Mouse (Mus musculus): ENCODE measurements around the gene Ccdc83. TPM values are rescaled to one million over a fixed set of nuclear protein-coding genes. Genes with fewer than 3 reads are reported as not detected.

Gene Ccdc83
- polyA plus RNA-seq, 1 experiment from 2014 or later: not detected

DNA sequence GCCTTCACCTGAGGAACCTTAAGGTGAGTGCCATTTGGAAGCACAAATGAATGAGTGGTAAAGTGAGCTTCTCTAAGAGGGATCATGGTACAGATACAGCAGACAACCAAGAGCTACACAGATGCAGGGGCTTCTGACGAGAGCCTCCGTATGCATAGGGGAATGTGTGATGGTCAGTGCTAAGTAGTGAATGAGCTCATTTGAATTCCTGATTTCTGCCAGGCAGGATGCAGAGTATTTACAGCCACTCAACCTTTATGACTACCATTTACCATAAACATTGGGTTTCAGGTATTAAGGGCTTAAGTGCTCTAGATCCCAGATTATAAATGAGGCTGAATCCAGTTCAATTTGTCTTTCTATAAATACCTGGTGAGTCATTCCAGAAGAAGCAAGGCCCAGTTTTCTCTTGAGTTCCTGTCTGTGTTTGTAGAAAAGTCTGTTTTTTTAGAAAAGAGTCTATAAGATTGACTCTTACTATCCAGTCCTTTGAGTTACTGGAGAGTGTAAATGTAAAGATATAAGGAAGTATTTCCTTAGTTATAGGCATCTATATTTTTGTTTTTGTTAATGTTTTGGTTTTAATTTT, 63.6 kb downstream of the Ccdc83 start:
- ATAC-seq (ENCODE audit: low FRiP score, low read depth): no peak
- H3K9ac ChIP-seq (replicated peaks): no peak overlapping the region
- no peaks in the 10 kb centered on the region for H3K27me3 ChIP-seq
- no peak overlapping the region for H3K4me3 ChIP-seq
- 84% methylated on average over 2 of the region's 2 CpGs for WGBS
- no peak overlapping the region for H3K4me2 ChIP-seq (replicated peaks)
- H3K4me1 ChIP-seq: no peaks in the 10 kb centered on the region
- no peak overlapping the region for H3K27ac ChIP-seq (replicated peaks)
- no peaks in the 10 kb centered on the region for H3K9me3 ChIP-seq
- H3K36me3 ChIP-seq: peaks cover 19% of the 10 kb centered on the region

DNA sequence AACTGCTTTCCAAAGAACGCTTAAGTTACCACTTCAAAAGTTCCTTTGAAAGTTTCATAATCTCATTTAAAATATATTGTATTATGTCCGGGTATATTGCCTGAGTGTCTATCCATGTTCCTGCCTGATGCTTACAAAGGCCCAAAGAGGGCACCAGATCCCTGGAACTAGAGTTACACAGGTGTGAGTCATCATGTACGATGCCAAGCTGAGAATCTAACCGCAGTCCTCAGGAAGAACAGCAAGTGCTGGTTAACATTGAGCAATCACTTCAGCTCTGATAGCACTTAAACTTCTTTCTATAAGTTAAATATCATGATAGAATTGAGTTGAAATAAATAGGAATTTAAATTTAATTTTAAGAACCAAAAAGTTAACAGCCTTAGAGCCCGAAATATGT, 65.3 kb downstream of the Ccdc83 start:
- H3K4me3 ChIP-seq: no peak overlapping the region
- H3K27me3 ChIP-seq: no peaks in the 10 kb centered on the region
- 95% methylated on average over 5 of the region's 5 CpGs for WGBS
- H3K4me1 ChIP-seq: no peaks in the 10 kb centered on the region
- H3K27ac ChIP-seq (replicated peaks): no peak overlapping the region
- ATAC-seq (ENCODE audit: low FRiP score, low read depth): no peak
- peaks cover 29% of the 10 kb centered on the region for H3K36me3 ChIP-seq
- H3K9me3 ChIP-seq: no peaks in the 10 kb centered on the region
- H3K4me2 ChIP-seq (replicated peaks): no peak overlapping the region
- H3K9ac ChIP-seq (replicated peaks): no peak overlapping the region

DNA sequence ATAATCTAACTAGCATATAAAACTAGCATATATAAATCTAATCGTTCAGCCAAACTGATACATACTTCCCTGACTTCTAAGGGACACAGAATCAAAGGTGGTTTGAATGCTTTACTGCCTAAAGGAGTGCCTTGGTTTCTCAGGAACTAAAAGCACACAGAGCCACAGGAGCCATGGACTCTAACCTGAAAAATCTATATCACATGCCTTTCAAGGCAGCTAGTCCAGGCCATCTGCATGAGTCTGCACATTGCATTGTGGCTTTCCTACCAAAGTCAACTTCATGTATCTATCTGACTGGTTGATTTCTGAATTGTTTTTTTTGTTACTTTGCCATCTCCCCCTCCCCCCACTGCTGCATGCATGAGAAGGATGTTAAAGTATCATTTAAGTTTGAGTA, 84.9 kb downstream of the Ccdc83 start:
- no peak for ATAC-seq (ENCODE audit: low FRiP score, low read depth)
- H3K4me1 ChIP-seq: no peaks in the 10 kb centered on the region
- H3K4me2 ChIP-seq (replicated peaks): no peak overlapping the region
- no peak overlapping the region for H3K27ac ChIP-seq (replicated peaks)
- H3K9ac ChIP-seq (replicated peaks): no peak overlapping the region
- H3K4me3 ChIP-seq: no peak overlapping the region
- H3K27me3 ChIP-seq: no peaks in the 10 kb centered on the region
- H3K36me3 ChIP-seq: peaks cover 37% of the 10 kb centered on the region
- WGBS: 100% methylated on average over 1 of the region's 1 CpGs
- H3K9me3 ChIP-seq: no peaks in the 10 kb centered on the region

DNA sequence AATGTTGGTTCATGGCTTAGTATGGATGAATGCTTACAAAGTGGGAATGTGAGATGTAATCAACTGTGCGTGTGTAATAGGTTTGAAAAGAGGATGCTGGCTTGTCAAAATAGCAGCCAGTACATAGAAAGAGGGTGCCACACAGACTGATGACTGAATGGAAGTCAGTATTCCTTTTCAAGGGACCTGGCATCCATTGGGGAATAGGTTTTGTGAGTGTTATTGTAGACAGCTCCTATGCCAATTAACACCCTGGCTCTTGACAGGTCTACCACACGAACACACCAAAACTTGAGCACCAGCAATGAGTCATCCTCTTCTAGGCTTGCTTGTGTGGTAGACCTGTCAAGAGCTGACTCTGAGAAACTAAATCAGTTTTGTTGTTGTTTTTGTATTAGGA, 90.0 kb downstream of the Ccdc83 start:
- Histone ChIP-seq H3K36me3 (peaks cover 46% of the 10 kb centered on the region), H3K9me3 (no peaks in the 10 kb centered on the region), H3K4me2 (replicated peaks) (no peak overlapping the region), H3K27ac (replicated peaks) (no peak overlapping the region), H3K4me1 (no peaks in the 10 kb centered on the region), H3K27me3 (no peaks in the 10 kb centered on the region), H3K4me3 (no peak overlapping the region), H3K9ac (replicated peaks) (no peak overlapping the region)
- WGBS: 88% methylated on average over 2 of the region's 2 CpGs
- no peak for ATAC-seq (ENCODE audit: low FRiP score, low read depth)

Other genes with a start within 250 kb of the Ccdc83 start
- gene Picalm, start 135.6 kb downstream of the Ccdc83 start, polyA plus RNA-seq (2016; fragmentation: Nextera tagmentation; extraction: Ambion mirVana): 44.5 and 53.2 TPM in 2 replicates
- 2.2 and 3.2 TPM in 2 replicates for gene Sytl2, start 36.5 kb upstream of the Ccdc83 start, polyA plus RNA-seq (2016; fragmentation: Nextera tagmentation; extraction: Ambion mirVana)
- 3.0 and 3.2 TPM in 2 replicates for gene Ccdc89, start 160.8 kb upstream of the Ccdc83 start, polyA plus RNA-seq (2016; fragmentation: Nextera tagmentation; extraction: Ambion mirVana)
- 58.1 and 70.6 TPM in 2 replicates for gene Crebzf, start 177.0 kb upstream of the Ccdc83 start, polyA plus RNA-seq (2016; fragmentation: Nextera tagmentation; extraction: Ambion mirVana)
- gene Tmem126a, start 191.5 kb upstream of the Ccdc83 start, polyA plus RNA-seq (2016; fragmentation: Nextera tagmentation; extraction: Ambion mirVana): 117 and 119 TPM in 2 replicates
- 40.7 and 44.6 TPM in 2 replicates for gene Tmem126b, start 210.2 kb upstream of the Ccdc83 start, polyA plus RNA-seq (2016; fragmentation: Nextera tagmentation; extraction: Ambion mirVana)
- gene Dlg2, start 210.9 kb upstream of the Ccdc83 start, polyA plus RNA-seq (2016; fragmentation: Nextera tagmentation; extraction: Ambion mirVana): 4.2 and 5.4 TPM in 2 replicates

All from midbrain, embryonic 12.5 days (tissue).